Mouse (Mus musculus) adrenal gland, adult 10 weeks (tissue): ENCODE measurements around the gene Kif21a. TPM values are rescaled to one million over a fixed set of nuclear protein-coding genes. Genes with fewer than 3 reads are reported as not detected.

ENCODE experiments used
- polyA plus RNA-seq: library from polyadenylated mRNA; stranded (reverse); fragments of 350-450 nt; fragmentation: Illumina TruSeq; extraction: RNeasy Lipid Tissue Mini Kit (QIAGEN cat#74804); gene quantifications from one replicate; pipeline ENCODE4 v1.2.3, GENCODE M21; 2014; ENCODE audit warnings: low read depth, low replicate concordance

The Kif21a gene
- polyA plus RNA-seq, result 16.9 TPM

GRCm38 (mm10) chr15:91049496-91050441, at the start of gene Kif21a:
Gene Kif21a (minus strand): TSS chr15:91049948.

Other genes with a start within 250 kb of the Kif21a start
- gene Abcd2, start 141.9 kb upstream of the Kif21a start, polyA plus RNA-seq, result 35.7 TPM
- not detected for gene CN725425, start 149.5 kb upstream of the Kif21a start, polyA plus RNA-seq